Mouse (Mus musculus) lung, adult 2 months (tissue): ENCODE results near the gene Gpank1.

ENCODE experiments used
- CTCF ChIP-seq: fragments of 200-500 bp; IDR thresholded peaks from 2 replicates; pipeline ENCODE4 v1.5.1; 2011; ENCODE audit warnings: mild to moderate bottlenecking, low read length, control low read depth; ENCODE audit not compliant: insufficient read depth
- POLR2A ChIP-seq: fragments of 200-500 bp; IDR thresholded peaks from 2 replicates; pipeline ENCODE4 v1.6.1; 2011; ENCODE audit warnings: low read depth, mild to moderate bottlenecking, control low read depth, low read length, borderline replicate concordance; ENCODE audit errors: extremely low read depth

DNA sequence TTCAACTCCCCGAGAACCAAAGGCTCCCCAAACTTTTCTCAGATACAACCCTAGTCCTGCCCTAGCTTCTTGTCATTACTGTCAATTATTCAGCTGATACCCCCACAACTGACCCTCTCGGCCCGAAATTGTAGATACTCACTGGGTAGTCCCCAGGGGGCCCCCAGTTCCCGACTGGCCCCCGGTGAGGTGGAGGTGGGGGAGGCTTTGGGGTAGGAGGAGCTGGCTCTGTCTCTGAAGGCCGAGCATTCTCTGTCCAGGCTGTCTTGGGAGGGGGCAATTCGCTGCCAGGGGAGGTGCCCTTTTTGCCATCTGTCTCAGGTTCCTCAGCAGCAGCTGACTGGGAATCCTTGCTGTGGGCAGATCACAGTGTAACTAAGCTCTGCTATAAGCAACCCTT lies 38.4 kb downstream of the Gpank1 start:
- TF ChIP-seq POLR2A (no peak), CTCF (no peak)
